Mouse (Mus musculus) forebrain, embryonic 15.5 days (tissue): ENCODE measurements at regions not wholly inside any gene's neighbourhood (a gene's known extent, or its start where the extent isn't known, plus 50 kb on each side); places are given as distances from the start of the nearest gene placed in this dataset.

Experiments
- ATAC-seq: fragments of 200-750 bp; cut with Nextera tagmentation; replicated peaks from 2 replicates; pipeline ENCODE4 v1.8.0; 2017; ENCODE audit warnings: mild to moderate bottlenecking, moderate TSS enrichment, moderate library complexity
- H3K27ac ChIP-seq: fragments of 300-500 bp; sonication (generic); replicated peaks from 2 replicates; pipeline ENCODE4 v1.5.1; 2015; ENCODE audit warnings: mild to moderate bottlenecking, inconsistent platforms
- H3K27me3 ChIP-seq: fragments of 300-500 bp; sonication (generic); 2 replicates; pipeline ENCODE4 v1.6.1; 2015; ENCODE audit warnings: inconsistent platforms
- H3K36me3 ChIP-seq: fragments of 300-500 bp; sonication (generic); 2 replicates; pipeline ENCODE4 v1.6.1; 2015; ENCODE audit warnings: mild to moderate bottlenecking, inconsistent platforms
- H3K4me1 ChIP-seq: fragments of 300-500 bp; sonication (generic); 2 replicates; pipeline ENCODE4 v1.6.1; 2015; ENCODE audit warnings: inconsistent platforms
- H3K4me2 ChIP-seq: fragments of 300-500 bp; sonication (generic); replicated peaks from 2 replicates; pipeline ENCODE4 v1.6.1; 2015; ENCODE audit warnings: mild to moderate bottlenecking, inconsistent platforms
- H3K4me3 ChIP-seq: fragments of 300-500 bp; sonication (generic); 2 replicates; pipeline ENCODE4 v1.5.1; 2015; ENCODE audit warnings: mild to moderate bottlenecking, inconsistent platforms
- H3K9ac ChIP-seq: fragments of 300-500 bp; sonication (generic); replicated peaks from 2 replicates; pipeline ENCODE4 v1.6.1; 2015; ENCODE audit warnings: mild to moderate bottlenecking, inconsistent platforms
- H3K9me3 ChIP-seq: fragments of 300-500 bp; sonication (generic); 2 replicates; pipeline ENCODE4 v1.6.1; 2016; ENCODE audit warnings: inconsistent platforms
- WGBS: fragments of 180-500 bp; shearing (Covaris S2); methylation state at CpG from one replicate; pipeline ENCODE4 v1.1.7; 2015; ENCODE audit warnings: mixed read lengths; 5-methylcytosine and 5-hydroxymethylcytosine counted together

DNA sequence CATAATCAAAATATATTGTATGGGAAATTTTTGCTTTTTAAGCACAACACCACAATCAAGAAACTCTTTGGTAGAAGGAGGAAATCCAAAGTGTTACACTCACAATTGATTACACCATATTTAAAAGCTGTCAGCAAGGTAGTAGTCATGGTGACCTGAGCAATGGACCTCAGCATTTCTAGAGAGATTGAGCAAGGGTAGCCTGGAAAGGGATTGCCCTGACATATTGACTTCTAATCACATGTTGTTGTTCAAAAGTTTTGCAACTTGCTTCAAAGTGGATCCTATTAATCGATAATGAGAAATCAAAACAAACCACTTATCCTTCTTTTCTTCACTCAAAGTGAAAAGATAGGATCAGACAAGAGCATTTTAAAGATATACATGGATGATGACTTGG, 343.9 kb downstream of the Basp1 start:
- Histone ChIP-seq H3K27me3 (no peaks in the 10 kb centered on the region), H3K4me1 (no peaks in the 10 kb centered on the region), H3K27ac (no peak overlapping the region), H3K4me2 (no peak overlapping the region), H3K9me3 (no peaks in the 10 kb centered on the region), H3K36me3 (no peaks in the 10 kb centered on the region), H3K4me3 (no peak overlapping the region), H3K9ac (no peak overlapping the region)
- ATAC-seq: no peak
- 91% methylated on average over 1 of the region's 1 CpGs for WGBS

DNA sequence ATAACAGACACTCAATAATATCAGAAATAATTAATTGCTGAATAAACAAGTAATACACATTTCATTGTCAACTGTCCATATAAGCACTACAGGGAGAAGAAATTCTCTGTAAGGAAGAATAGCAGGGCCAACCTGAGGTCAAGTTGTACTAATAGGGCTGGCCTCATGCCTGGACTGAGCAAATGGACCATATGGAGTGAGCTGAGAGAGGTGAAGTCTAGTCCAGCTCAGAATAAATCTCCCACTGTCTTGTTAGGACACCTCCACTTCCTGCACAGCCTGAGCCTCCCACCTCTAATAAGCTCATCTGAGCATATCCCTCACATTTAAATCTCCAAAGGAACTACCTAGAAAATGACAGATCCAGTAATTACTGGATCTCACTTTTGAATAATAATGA, 354.2 kb downstream of the Basp1 start:
- Histone ChIP-seq H3K9ac (no peak overlapping the region), H3K36me3 (no peaks in the 10 kb centered on the region), H3K4me1 (no peaks in the 10 kb centered on the region), H3K27ac (no peak overlapping the region), H3K9me3 (no peaks in the 10 kb centered on the region), H3K4me2 (no peak overlapping the region), H3K27me3 (no peaks in the 10 kb centered on the region), H3K4me3 (no peak overlapping the region)
- ATAC-seq: no peak; the same call in 1 of the 2 replicates

DNA sequence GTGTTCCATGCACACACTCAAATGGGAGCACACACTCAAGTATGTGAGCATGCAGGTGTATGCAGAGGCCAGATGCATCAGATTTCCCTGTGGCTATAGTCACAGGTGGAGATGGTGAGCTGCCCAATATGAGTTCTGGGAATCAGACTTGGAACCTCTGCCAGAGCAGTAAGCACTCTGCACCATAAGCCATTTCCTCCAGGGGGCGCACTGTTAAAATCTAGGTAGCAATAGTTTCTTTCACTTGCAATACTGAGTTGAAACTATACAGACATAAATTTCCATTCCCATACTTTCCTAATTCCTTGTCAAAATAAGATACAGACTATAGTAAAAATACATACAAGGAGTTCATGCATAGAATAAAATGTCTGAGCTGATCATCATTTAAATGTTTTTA, 365.7 kb downstream of the Basp1 start:
- Histone ChIP-seq H3K9ac (no peak overlapping the region), H3K4me2 (no peak overlapping the region), H3K36me3 (no peaks in the 10 kb centered on the region), H3K27me3 (no peaks in the 10 kb centered on the region), H3K9me3 (no peaks in the 10 kb centered on the region), H3K4me3 (no peak overlapping the region), H3K4me1 (no peaks in the 10 kb centered on the region), H3K27ac (no peak overlapping the region)
- no peak for ATAC-seq
- 21% methylated on average over 1 of the region's 1 CpGs for WGBS

DNA sequence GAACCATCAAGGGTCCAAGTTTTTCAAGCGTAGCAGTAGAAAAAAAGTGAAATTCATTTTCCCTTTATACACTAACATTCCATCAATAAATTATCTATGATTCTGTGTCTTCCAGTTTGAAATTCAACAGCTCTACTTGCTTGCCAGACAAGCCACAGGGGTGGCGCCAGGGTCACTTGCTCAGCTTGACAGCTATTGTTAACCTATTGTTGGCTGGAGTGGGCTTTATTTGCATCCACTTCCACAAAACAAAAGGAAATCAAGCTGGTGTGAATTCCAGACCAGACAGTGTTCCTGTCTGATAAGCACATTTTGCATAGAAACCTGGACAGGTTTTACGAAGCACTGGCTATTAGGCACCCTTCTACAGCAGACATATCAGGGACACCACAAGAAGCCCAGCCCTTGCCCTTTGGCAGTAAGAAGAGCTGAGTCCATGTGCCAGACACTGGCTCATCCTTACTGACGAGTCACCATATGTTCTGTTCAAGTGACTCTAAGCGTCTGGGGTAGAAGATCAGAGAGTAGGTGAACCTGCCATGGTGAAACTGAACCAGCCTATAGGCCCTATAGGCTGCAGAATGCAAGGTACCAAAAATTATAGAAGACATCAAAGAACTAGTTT, 366.9 kb downstream of the Basp1 start:
- no peak for ATAC-seq
- no peak overlapping the region for H3K4me2 ChIP-seq
- H3K27ac ChIP-seq: no peak overlapping the region
- no peaks in the 10 kb centered on the region for H3K27me3 ChIP-seq
- H3K4me1 ChIP-seq: no peaks in the 10 kb centered on the region
- no peaks in the 10 kb centered on the region for H3K36me3 ChIP-seq
- no peak overlapping the region for H3K4me3 ChIP-seq
- 47% methylated on average over 5 of the region's 5 CpGs for WGBS
- no peaks in the 10 kb centered on the region for H3K9me3 ChIP-seq
- H3K9ac ChIP-seq: no peak overlapping the region

DNA sequence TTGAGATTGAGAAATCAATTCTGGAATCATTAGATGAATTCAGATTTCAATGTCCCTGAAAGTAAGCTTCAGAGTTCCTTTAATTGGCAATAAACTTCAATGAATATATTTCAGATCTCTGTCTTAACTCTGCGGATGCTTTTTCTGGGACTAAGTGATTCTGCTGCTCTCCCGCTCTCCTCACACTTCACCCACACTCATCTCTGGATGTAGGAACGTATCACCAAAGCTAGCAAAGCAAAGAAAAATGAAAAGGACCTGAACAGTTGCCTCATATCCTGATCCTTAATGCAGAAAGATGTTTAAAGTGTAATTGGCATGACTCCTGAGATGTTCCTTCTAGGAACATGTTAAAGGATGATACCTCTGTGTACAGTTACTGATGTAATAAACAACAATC, 377.3 kb downstream of the Basp1 start:
- Histone ChIP-seq H3K36me3 (no peaks in the 10 kb centered on the region), H3K4me3 (no peak overlapping the region), H3K9ac (no peak overlapping the region), H3K9me3 (no peaks in the 10 kb centered on the region), H3K27me3 (no peaks in the 10 kb centered on the region), H3K4me2 (no peak overlapping the region), H3K27ac (no peak overlapping the region), H3K4me1 (no peaks in the 10 kb centered on the region)
- ATAC-seq: no peak
- 94% methylated on average over 3 of the region's 3 CpGs for WGBS

DNA sequence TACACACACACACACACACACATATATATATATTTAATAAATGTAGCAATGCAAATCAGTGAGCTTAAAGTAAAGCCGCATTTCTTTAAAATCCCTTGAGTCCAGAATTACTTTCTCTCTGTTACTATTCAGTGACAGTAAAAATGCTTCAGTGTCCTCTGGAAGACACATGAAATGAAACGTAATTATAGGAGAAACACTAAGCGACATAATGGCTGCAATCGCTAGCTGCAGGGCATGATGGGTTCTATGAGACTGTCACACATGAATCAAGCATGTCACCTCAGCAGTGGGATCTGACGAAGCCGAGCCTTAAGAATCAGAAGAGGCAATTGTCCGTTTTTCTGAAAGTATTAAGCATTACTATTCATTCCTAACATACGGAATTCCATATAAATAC, 385.7 kb downstream of the Basp1 start:
- no peak overlapping the region for H3K9ac ChIP-seq
- no peaks in the 10 kb centered on the region for H3K9me3 ChIP-seq
- no peaks in the 10 kb centered on the region for H3K36me3 ChIP-seq
- H3K4me2 ChIP-seq: no peak overlapping the region
- H3K27me3 ChIP-seq: no peaks in the 10 kb centered on the region
- H3K27ac ChIP-seq: 0 out of 2 replicates have a peak overlapping the region, but pooled peaks have one; percentile 7
- H3K4me3 ChIP-seq: no peak overlapping the region
- WGBS: 65% methylated on average over 8 of the region's 8 CpGs
- peaks cover 17% of the 10 kb centered on the region for H3K4me1 ChIP-seq
- ATAC-seq: no peak

DNA sequence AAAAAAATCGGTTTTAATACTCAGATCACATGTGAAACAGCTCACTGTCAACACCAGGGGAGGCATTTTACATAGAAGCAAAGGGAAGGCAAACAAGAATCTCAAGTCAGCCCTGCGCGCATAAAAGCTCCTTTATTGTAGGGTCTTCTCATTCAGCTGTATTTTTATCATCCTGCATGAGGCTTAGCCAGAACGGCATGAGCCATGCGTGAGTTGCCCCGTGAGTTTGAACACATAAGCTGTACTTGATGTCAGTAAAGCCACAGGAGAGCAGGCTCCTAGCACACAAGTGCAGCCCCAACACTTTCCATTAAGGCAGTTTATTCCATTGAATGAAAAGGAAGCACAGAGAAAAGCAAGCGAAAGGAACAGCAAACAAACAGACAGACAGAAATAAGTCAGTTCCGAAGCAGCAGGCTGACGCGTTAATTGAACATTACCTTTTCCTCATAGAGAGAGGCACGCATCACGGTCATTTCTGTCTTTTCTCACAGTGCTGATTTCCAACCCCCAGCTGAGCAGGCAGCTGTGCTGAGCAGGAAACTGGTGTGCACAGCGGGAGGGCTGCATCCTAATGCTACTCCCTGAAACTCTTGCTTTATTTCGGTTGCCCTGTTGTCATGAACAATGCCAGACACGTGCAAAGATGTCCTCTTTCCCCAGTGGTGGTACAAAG, 386.6 kb downstream of the Basp1 start:
- no peaks in the 10 kb centered on the region for H3K27me3 ChIP-seq
- H3K4me3 ChIP-seq: peak overlapping the region; percentile 25
- H3K27ac ChIP-seq: peak overlapping the region; percentile 80
- H3K9ac ChIP-seq: peak overlapping the region; percentile 48
- no peaks in the 10 kb centered on the region for H3K36me3 ChIP-seq
- 2% methylated on average over 15 of the region's 15 CpGs for WGBS
- H3K4me1 ChIP-seq: peaks cover 17% of the 10 kb centered on the region
- ATAC-seq: peak; percentile 80
- H3K4me2 ChIP-seq: peak overlapping the region; percentile 48
- no peaks in the 10 kb centered on the region for H3K9me3 ChIP-seq

DNA sequence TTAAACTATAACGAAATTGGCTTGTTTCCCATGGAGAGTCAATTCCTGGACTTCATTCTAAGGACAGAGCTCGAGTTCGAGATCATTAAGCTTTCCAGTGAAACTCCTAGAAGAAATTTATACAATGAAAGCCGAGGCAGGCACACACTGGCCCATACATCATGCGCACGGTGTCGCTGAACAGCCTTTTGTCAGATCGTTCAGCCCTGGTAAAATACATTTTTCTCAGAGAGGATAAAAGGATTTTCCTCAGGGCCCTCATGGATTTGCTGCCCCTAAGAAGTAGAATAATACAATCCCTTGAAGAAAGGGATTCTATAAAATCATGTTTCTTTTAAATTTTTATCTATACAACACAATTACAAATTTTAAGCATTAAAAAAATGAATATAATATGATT, 387.2 kb downstream of the Basp1 start:
- Histone ChIP-seq H3K4me1 (peaks cover 17% of the 10 kb centered on the region), H3K4me2 (0 out of 2 replicates have a peak overlapping the region, but pooled peaks have one; percentile 4), H3K9ac (no peak overlapping the region), H3K27ac (peak overlapping the region; percentile 80), H3K4me3 (peak overlapping the region; percentile 25; the same call in 1 of the 2 replicates), H3K9me3 (no peaks in the 10 kb centered on the region), H3K36me3 (no peaks in the 10 kb centered on the region), H3K27me3 (no peaks in the 10 kb centered on the region)
- WGBS: 8% methylated on average over 8 of the region's 8 CpGs
- ATAC-seq: peak; percentile 45; the same call in 1 of the 2 replicates

DNA sequence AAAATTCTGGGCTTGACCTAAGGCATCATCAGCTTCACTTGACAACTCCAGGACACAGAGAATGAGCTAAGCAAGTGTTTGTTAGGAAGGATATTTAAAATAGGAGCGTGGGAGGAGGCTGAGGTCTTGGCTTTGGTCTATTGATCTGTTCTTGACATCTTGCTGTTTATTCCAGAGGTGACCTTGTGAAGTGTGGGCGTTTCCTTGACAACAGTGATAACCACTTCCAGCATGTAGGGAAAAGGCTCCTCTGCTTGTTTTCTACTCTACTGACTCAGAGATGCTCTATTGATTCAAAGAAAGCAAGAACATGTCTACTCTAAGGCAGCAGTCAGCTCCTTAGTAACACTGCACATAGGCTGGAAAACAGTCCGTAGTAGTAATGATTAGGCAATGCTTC, 392.6 kb downstream of the Basp1 start:
- no peak overlapping the region for H3K9ac ChIP-seq
- no peak for ATAC-seq
- H3K27me3 ChIP-seq: no peaks in the 10 kb centered on the region
- H3K4me1 ChIP-seq: peaks cover 19% of the 10 kb centered on the region
- H3K4me3 ChIP-seq: no peak overlapping the region
- WGBS: 65% methylated on average over 3 of the region's 3 CpGs
- no peaks in the 10 kb centered on the region for H3K9me3 ChIP-seq
- no peaks in the 10 kb centered on the region for H3K36me3 ChIP-seq
- no peak overlapping the region for H3K4me2 ChIP-seq
- peak overlapping the region; percentile 76; the same call in 1 of the 2 replicates for H3K27ac ChIP-seq

DNA sequence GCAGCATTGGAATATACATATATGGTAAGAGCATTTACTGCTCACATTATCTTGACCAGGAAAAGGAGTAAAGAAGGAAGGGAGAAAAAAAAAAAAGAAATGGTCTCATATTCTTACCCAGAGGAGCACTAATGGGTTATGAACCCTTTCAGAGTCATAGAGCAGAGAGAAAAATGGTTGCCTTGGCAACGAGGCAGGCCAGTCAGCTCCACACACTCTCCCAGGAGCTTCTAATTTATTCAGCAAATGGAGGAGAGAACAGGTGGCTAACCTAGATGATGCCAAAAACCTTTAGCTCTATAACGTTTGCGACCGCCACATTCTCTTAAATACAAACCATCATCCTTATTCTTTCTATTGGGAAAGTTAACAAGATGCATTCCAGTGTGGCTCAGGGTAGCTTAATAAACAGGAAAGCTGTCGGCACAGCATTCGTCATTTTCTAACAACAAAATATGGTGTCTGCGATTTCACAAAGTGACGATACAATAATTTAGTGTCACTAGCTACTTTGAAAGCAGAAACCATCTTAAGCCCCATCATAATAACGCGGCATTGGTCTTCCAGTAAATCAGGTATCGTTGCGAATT, 394.1 kb downstream of the Basp1 start:
- 50% methylated on average over 12 of the region's 12 CpGs for WGBS
- H3K27me3 ChIP-seq: no peaks in the 10 kb centered on the region
- peak overlapping the region; percentile 11 for H3K4me2 ChIP-seq
- no peaks in the 10 kb centered on the region for H3K9me3 ChIP-seq
- peak; percentile 96 for ATAC-seq
- peaks cover 17% of the 10 kb centered on the region for H3K4me1 ChIP-seq
- H3K9ac ChIP-seq: no peak overlapping the region
- peak overlapping the region; percentile 76 for H3K27ac ChIP-seq
- no peaks in the 10 kb centered on the region for H3K36me3 ChIP-seq
- H3K4me3 ChIP-seq: no peak overlapping the region

DNA sequence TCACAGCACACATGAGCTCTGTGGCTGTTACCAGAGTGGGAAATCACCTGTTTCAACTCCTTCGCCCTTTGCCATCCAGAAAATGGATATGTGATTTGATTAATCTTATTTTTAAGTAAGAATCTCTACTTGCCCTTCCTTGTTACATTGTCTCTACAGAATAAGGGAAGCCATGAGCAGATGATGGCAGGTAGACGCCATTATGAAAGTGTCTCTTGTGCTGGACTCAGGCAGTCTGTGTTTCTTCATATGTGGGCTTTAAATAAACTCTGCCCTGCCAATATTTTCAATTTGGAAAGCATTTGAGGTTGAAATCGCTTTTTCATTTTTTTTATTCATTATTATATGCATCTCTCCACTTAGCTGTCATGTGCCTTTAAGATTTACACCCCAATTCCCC, 394.6 kb downstream of the Basp1 start:
- no peak overlapping the region for H3K4me3 ChIP-seq
- no peaks in the 10 kb centered on the region for H3K36me3 ChIP-seq
- peak; percentile 44; the same call in 1 of the 2 replicates for ATAC-seq
- 76% methylated on average over 3 of the region's 3 CpGs for WGBS
- H3K4me1 ChIP-seq: peaks cover 17% of the 10 kb centered on the region
- no peaks in the 10 kb centered on the region for H3K9me3 ChIP-seq
- H3K4me2 ChIP-seq: peak overlapping the region; percentile 11
- H3K27ac ChIP-seq: peak overlapping the region; percentile 76
- no peaks in the 10 kb centered on the region for H3K27me3 ChIP-seq
- no peak overlapping the region for H3K9ac ChIP-seq

DNA sequence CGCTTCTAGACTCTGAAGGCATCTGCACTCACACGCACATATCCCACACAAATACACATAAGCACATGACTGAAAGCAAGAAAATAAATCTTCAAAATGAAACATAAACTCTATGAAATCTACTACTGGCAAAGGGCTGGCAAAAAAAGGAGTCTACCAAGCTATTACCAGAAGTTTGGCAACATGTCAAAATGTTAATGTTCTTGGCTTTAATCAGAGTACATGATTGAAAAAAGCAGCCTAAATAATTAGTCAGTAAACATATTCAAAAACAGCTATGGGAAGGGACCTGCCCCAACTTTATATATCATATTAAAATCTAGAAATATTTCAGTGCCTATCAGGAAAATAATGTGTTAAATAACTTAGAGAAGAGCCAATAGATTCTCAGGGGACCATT, 405.8 kb downstream of the Basp1 start:
- ATAC-seq: no peak; the same call in 1 of the 2 replicates
- H3K4me1 ChIP-seq: peaks cover 5% of the 10 kb centered on the region; the same call in 1 of the 2 replicates
- H3K27ac ChIP-seq: no peak overlapping the region
- H3K36me3 ChIP-seq: no peaks in the 10 kb centered on the region
- WGBS: 75% methylated on average over 2 of the region's 2 CpGs
- H3K4me2 ChIP-seq: no peak overlapping the region
- H3K9ac ChIP-seq: no peak overlapping the region
- H3K27me3 ChIP-seq: no peaks in the 10 kb centered on the region
- H3K4me3 ChIP-seq: no peak overlapping the region
- H3K9me3 ChIP-seq: no peaks in the 10 kb centered on the region
